Mouse (Mus musculus) kidney, adult 8-10 months (tissue): ENCODE measurements around the gene Fyb.

ENCODE experiments used
- DNase-seq, 2 experiments: peaks; one replicate each; pipeline ENCODE4 v3.0.0; 2022

The Fyb gene

GRCm38 (mm10) chr15:6522653-6523167, at the start of gene Fyb:
Fyb (plus strand) TSS chr15:6522853.
- DNase-seq = no peak

GRCm38 (mm10) chr15:6483561-6483960, 39.1 kb upstream of the Fyb start:
- DNase-seq = peak in 1 of 2 experiments; percentile 14

- DNase-seq = no peak
Measured at GRCm38 (mm10) chr15:6492386-6492785, 30.3 kb upstream of the Fyb start.

- no peak for DNase-seq
Measured at GRCm38 (mm10) chr15:6498396-6499070, 24.1 kb upstream of the Fyb start.

- DNase-seq = peak; percentile 11 to 36
Measured at GRCm38 (mm10) chr15:6500787-6501186, 21.9 kb upstream of the Fyb start.

- DNase-seq = no peak
Measured at GRCm38 (mm10) chr15:6517525-6517924, 5.1 kb upstream of the Fyb start.

- DNase-seq = no peak
Measured at GRCm38 (mm10) chr15:6519417-6520255, 3.0 kb upstream of the Fyb start.

- no peak for DNase-seq
Measured at GRCm38 (mm10) chr15:6520505-6521155, 2.0 kb upstream of the Fyb start.

- no peak for DNase-seq
Measured at GRCm38 (mm10) chr15:6524801-6525200, 2.1 kb downstream of the Fyb start.

- DNase-seq = no peak
Measured at GRCm38 (mm10) chr15:6525386-6525785, 2.7 kb downstream of the Fyb start.

- DNase-seq = no peak
Measured at GRCm38 (mm10) chr15:6533858-6534343, 11.2 kb downstream of the Fyb start.

- DNase-seq = no peak
Measured at GRCm38 (mm10) chr15:6534592-6534991, 11.9 kb downstream of the Fyb start.

GRCm38 (mm10) chr15:6539639-6540338, 17.1 kb downstream of the Fyb start:
- no peak for DNase-seq

- DNase-seq = no peak
Measured at GRCm38 (mm10) chr15:6548911-6549310, 26.3 kb downstream of the Fyb start.

GRCm38 (mm10) chr15:6551875-6552274, 29.2 kb downstream of the Fyb start:
- no peak for DNase-seq

GRCm38 (mm10) chr15:6554742-6555141, 32.1 kb downstream of the Fyb start:
- no peak for DNase-seq

GRCm38 (mm10) chr15:6555536-6555935, 32.9 kb downstream of the Fyb start:
- DNase-seq = no peak

GRCm38 (mm10) chr15:6556272-6556671, 33.6 kb downstream of the Fyb start:
- no peak for DNase-seq

GRCm38 (mm10) chr15:6556911-6557310, 34.3 kb downstream of the Fyb start:
- DNase-seq = no peak

GRCm38 (mm10) chr15:6557552-6557951, 34.9 kb downstream of the Fyb start:
- DNase-seq = no peak

- DNase-seq = no peak
Measured at GRCm38 (mm10) chr15:6559188-6559587, 36.5 kb downstream of the Fyb start.

GRCm38 (mm10) chr15:6560696-6561095, 38.0 kb downstream of the Fyb start:
- no peak for DNase-seq

GRCm38 (mm10) chr15:6562161-6562560, 39.5 kb downstream of the Fyb start:
- DNase-seq = no peak
